Mouse (Mus musculus) hindbrain, embryonic 13.5 days (tissue): Measurements from ENCODE around the gene Zfp467. TPM values are rescaled to one million over a fixed set of nuclear protein-coding genes. Genes with fewer than 3 reads are reported as not detected.

Source experiments
- ATAC-seq: fragments of 200-750 bp; cut with Nextera tagmentation; 2 replicates; pipeline ENCODE4 v1.8.0; 2017; ENCODE audit warnings: moderate TSS enrichment; ENCODE audit not compliant: low FRiP score
- H3K27ac ChIP-seq: fragments of 300-500 bp; sonication (generic); 2 replicates; pipeline ENCODE4 v1.5.1; 2015; ENCODE audit warnings: inconsistent platforms, mild to moderate bottlenecking, moderate library complexity
- H3K27me3 ChIP-seq: fragments of 300-500 bp; sonication (generic); 2 replicates; pipeline ENCODE4 v1.6.1; 2015; ENCODE audit warnings: mild to moderate bottlenecking, inconsistent platforms
- H3K36me3 ChIP-seq: fragments of 300-500 bp; sonication (generic); 2 replicates; pipeline ENCODE4 v1.6.1; 2015; ENCODE audit warnings: mild to moderate bottlenecking, inconsistent platforms
- H3K4me1 ChIP-seq: fragments of 300-500 bp; sonication (generic); replicated peaks from 2 replicates; pipeline ENCODE4 v1.6.1; 2015; ENCODE audit warnings: inconsistent platforms
- H3K4me2 ChIP-seq: fragments of 300-500 bp; sonication (generic); 2 replicates; pipeline ENCODE4 v1.6.1; 2015; ENCODE audit warnings: inconsistent platforms, mild to moderate bottlenecking, moderate library complexity
- H3K4me3 ChIP-seq: fragments of 300-500 bp; sonication (generic); 2 replicates; pipeline ENCODE4 v1.5.1; 2015; ENCODE audit warnings: mild to moderate bottlenecking, inconsistent platforms
- H3K9ac ChIP-seq: fragments of 300-500 bp; sonication (generic); 2 replicates; pipeline ENCODE4 v1.6.1; 2015; ENCODE audit warnings: mild to moderate bottlenecking, inconsistent platforms
- H3K9me3 ChIP-seq: fragments of 300-500 bp; sonication (generic); 2 replicates; pipeline ENCODE4 v1.6.1; 2016; ENCODE audit warnings: inconsistent platforms
- WGBS: fragments of 180-500 bp; shearing (Covaris S2); methylation state at CpG from one replicate; pipeline ENCODE4 v1.1.7; 2015; 5-methylcytosine and 5-hydroxymethylcytosine counted together
- polyA plus RNA-seq: library from polyadenylated mRNA; unstranded; fragments of >200 nt; fragmentation: Nextera tagmentation; extraction: Ambion mirVana; gene quantifications from 2 replicates; pipeline ENCODE4 v1.2.1, GENCODE M21; 2015

Zfp467 gene
- polyA plus RNA-seq, 1 experiment from 2014 or later: 22.0 TPM

DNA sequence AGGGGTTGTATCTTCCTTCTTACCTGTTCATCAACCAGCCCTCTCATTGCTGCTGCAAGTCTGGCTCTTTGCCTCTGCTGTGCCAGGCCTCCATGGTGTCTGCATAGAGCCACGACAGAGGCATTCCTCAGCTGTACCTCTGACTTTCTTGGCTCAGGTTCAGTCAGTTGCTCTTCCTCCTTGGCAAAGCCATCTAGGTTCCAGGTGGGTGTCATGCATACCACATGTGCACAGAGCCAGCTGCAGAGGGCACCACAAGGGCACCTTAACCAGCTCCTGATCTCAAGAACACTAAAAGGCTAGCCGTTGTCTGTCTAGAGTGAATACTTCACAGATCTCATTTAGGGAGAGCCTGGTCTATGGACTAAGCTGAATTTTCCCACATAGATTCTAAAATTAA lies 29.1 kb downstream of the Zfp467 start:
- Histone ChIP-seq H3K4me2 (no peak overlapping the region), H3K9me3 (no peaks in the 10 kb centered on the region), H3K27me3 (no peaks in the 10 kb centered on the region), H3K27ac (no peak overlapping the region), H3K9ac (peak overlapping the region; percentile 29; the same call in 1 of the 2 replicates), H3K36me3 (peaks cover 76% of the 10 kb centered on the region), H3K4me3 (no peak overlapping the region), H3K4me1 (peaks cover 8% of the 10 kb centered on the region; the same call in 1 of the 2 replicates)
- 88% methylated on average over 2 of the region's 2 CpGs for WGBS
- ATAC-seq: no peak

DNA sequence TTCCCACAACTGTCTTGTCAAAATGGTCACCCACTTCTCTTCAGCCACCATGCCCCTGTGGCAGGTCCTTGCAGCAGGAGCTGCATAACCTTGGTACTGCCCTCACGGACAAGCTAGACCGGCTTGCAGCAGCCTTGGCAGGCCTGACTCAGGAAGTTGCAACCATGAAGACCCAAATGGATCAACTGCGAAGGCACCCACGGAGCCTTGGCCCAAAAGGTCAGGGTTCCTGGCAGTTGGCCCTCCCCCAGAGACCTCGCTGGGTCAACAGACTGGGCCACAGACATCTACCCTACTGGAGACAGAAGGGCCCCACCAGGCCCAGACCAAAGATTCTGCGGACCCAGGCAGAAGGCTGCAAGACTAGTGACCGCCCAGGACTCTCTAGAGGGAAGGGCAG lies 30.0 kb downstream of the Zfp467 start:
- H3K27me3 ChIP-seq: no peaks in the 10 kb centered on the region
- no peak overlapping the region for H3K4me3 ChIP-seq
- H3K4me2 ChIP-seq: no peak overlapping the region
- ATAC-seq: no peak
- H3K9me3 ChIP-seq: no peaks in the 10 kb centered on the region
- H3K36me3 ChIP-seq: peaks cover 84% of the 10 kb centered on the region
- H3K27ac ChIP-seq: no peak overlapping the region
- WGBS: 92% methylated on average over 7 of the region's 7 CpGs
- no peak overlapping the region for H3K9ac ChIP-seq
- peaks cover 4% of the 10 kb centered on the region; the same call in 1 of the 2 replicates for H3K4me1 ChIP-seq

DNA sequence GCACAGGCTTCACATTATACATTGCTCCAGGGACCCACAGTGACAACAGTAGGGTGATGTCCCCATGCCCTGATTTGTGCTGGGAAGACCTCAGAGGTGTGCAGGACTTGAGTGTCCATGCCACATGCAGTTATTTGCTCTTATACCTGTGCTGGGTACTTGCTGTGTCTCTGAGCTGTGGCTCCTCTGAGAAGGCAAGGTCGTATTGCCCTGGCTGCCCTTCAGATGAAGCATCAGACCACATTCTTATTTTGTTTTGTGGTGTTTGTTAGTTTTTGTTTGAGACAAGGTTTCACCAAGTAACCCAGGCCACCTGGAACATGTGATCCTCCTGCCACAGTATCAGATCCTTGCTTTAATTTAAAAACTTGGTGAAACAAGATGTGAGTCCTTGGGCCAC lies 30.7 kb downstream of the Zfp467 start:
- H3K27ac ChIP-seq: no peak overlapping the region
- no peak for ATAC-seq
- H3K9ac ChIP-seq: no peak overlapping the region
- H3K27me3 ChIP-seq: no peaks in the 10 kb centered on the region
- H3K9me3 ChIP-seq: no peaks in the 10 kb centered on the region
- no peaks in the 10 kb centered on the region for H3K4me1 ChIP-seq
- H3K4me3 ChIP-seq: no peak overlapping the region
- H3K36me3 ChIP-seq: peaks cover 92% of the 10 kb centered on the region
- 94% methylated on average over 1 of the region's 1 CpGs for WGBS
- no peak overlapping the region for H3K4me2 ChIP-seq

DNA sequence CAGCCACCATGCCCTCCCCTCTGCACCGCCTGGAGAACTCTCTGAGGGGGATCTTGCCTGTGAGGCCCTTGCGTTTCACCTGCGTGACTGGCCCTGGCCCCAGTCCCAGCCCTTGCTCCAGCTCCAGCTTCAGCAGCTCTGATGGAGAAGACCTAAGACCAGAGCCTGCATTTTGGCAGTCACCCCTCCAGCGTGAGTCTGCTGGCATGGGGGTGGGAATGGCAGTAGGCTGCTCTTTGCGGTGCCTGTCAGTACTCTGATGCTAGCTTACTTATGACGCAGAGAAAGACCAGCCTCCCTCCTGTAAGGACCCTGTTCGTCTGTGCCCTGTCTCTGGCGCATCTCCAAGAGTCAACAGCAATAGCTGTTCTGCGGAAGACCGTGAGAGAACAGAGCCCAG lies 32.5 kb downstream of the Zfp467 start:
- no peaks in the 10 kb centered on the region for H3K9me3 ChIP-seq
- H3K4me2 ChIP-seq: no peak overlapping the region
- H3K9ac ChIP-seq: no peak overlapping the region
- no peaks in the 10 kb centered on the region for H3K4me1 ChIP-seq
- 87% methylated on average over 10 of the region's 10 CpGs for whole genome bisulfite sequencing
- no peaks in the 10 kb centered on the region for H3K27me3 ChIP-seq
- peaks cover 100% of the 10 kb centered on the region for H3K36me3 ChIP-seq
- H3K27ac ChIP-seq: no peak overlapping the region
- ATAC-seq: no peak
- no peak overlapping the region for H3K4me3 ChIP-seq

DNA sequence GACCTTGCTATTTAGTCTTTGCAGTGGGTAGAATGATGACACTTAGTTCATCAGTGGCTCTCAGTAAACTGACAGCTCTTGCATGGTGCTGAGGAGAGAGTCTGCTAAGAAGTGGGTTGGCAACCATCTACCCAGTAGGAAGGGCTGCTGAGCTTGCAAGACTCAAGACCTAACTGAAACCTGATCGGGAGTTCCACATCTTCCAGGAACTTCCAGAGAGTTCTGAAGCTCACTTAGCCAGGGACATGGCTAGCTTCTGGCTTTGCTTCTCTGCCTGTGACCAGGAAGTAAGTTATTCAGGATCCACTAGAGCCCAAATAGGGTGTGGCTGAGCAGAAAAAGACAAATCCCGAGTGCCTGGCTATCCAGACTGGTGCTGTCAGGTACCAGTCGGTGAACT lies 33.0 kb downstream of the Zfp467 start:
- Histone ChIP-seq H3K9ac (no peak overlapping the region), H3K4me3 (no peak overlapping the region), H3K4me1 (no peaks in the 10 kb centered on the region), H3K27ac (no peak overlapping the region), H3K4me2 (no peak overlapping the region), H3K27me3 (no peaks in the 10 kb centered on the region), H3K36me3 (peaks cover 100% of the 10 kb centered on the region), H3K9me3 (no peaks in the 10 kb centered on the region)
- no peak for ATAC-seq
- 91% methylated on average over 3 of the region's 3 CpGs for WGBS

DNA sequence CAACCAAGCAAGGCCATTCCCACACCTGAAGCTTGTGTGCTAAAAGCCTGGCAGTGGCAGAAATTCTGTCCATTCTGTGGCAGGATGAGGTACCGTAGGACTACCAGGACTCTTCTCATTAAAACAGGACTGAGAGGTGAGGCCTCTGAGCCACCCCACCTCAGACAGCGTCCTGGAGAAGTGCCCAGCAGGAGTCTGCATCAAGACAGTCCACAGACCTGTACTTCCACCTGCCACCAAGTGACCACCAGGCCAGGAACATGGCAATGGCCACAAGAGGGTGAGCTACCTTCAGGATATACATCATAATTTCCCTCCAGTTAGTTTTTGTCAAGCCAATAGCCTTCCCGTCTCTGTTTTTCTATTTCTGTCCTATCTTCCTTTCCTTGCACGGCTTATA lies 33.5 kb downstream of the Zfp467 start:
- no peak overlapping the region for H3K4me3 ChIP-seq
- peaks cover 100% of the 10 kb centered on the region for H3K36me3 ChIP-seq
- no peak for ATAC-seq
- 94% methylated on average over 4 of the region's 4 CpGs for WGBS
- no peaks in the 10 kb centered on the region for H3K4me1 ChIP-seq
- H3K27ac ChIP-seq: no peak overlapping the region
- no peaks in the 10 kb centered on the region for H3K9me3 ChIP-seq
- no peaks in the 10 kb centered on the region for H3K27me3 ChIP-seq
- H3K4me2 ChIP-seq: no peak overlapping the region
- H3K9ac ChIP-seq: no peak overlapping the region

DNA sequence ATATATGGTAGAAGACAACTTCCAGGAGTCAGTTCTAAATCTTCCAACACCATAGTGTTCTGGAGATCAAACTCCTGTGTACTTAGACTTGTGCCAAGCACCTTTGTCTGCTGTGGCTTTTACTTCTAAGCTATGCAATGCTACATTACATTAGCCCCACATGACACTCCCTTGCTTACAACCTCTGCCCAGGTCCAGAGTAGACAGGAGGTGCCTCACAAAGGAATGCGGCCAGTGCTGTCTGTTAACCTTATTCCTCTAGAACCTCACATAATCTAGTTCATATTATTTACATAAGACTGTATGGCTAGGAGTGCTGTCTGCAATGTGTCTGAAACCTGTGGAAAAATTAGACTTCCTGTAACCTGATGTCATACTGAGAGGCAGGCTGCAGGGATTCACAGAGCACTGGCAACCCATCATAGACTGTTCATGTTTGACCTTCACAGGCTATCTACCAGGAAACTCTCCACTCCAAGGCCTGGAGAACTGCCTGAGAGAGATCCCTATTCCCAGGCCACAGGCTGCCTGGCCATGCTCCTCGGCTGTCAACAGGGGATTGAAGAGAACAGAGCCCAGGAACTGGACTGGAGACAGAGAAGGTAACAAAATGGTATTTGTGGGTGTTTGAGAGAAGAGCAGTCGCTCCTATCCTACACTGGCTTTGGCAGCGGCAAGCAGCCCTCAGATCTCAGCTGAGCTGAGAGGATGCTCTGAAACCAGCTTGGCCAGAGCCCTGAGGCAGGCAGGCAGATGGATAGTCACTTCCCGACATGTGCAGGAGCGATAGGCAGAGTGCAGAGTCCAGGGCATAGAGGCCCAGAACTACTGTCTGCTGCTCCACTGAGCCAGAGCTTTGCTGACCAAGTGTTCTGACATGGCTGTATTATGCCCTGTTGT lies 34.2 kb downstream of the Zfp467 start:
- Histone ChIP-seq H3K4me2 (no peak overlapping the region), H3K4me3 (no peak overlapping the region), H3K9ac (no peak overlapping the region), H3K4me1 (no peaks in the 10 kb centered on the region), H3K27me3 (no peaks in the 10 kb centered on the region), H3K9me3 (no peaks in the 10 kb centered on the region), H3K36me3 (peaks cover 100% of the 10 kb centered on the region), H3K27ac (no peak overlapping the region)
- ATAC-seq: no peak
- 98% methylated on average over 6 of the region's 6 CpGs for WGBS

DNA sequence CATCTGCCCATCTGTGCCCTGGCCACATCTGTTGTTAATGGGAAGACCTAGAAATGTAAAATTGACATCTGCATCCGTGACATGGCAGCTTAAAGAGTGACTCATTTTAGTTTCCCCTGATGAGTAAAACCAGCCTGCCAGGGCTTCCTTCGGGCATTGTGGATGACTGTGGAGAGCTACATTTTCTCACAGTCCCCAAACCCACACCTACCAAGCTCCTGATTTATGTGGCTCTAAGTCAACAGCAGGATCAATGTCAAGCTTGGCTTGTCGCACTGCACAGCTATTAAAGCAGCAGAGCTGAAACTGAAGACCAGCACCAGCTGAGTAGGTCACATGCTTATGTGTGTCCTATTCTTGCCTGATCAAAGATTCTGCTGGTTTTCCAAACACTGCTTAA lies 35.1 kb downstream of the Zfp467 start:
- no peak overlapping the region for H3K9ac ChIP-seq
- H3K9me3 ChIP-seq: no peaks in the 10 kb centered on the region
- WGBS: 88% methylated on average over 3 of the region's 3 CpGs
- H3K27me3 ChIP-seq: no peaks in the 10 kb centered on the region
- H3K36me3 ChIP-seq: peaks cover 100% of the 10 kb centered on the region
- H3K4me2 ChIP-seq: no peak overlapping the region
- no peak overlapping the region for H3K27ac ChIP-seq
- no peak overlapping the region for H3K4me3 ChIP-seq
- no peaks in the 10 kb centered on the region for H3K4me1 ChIP-seq
- no peak for ATAC-seq

DNA sequence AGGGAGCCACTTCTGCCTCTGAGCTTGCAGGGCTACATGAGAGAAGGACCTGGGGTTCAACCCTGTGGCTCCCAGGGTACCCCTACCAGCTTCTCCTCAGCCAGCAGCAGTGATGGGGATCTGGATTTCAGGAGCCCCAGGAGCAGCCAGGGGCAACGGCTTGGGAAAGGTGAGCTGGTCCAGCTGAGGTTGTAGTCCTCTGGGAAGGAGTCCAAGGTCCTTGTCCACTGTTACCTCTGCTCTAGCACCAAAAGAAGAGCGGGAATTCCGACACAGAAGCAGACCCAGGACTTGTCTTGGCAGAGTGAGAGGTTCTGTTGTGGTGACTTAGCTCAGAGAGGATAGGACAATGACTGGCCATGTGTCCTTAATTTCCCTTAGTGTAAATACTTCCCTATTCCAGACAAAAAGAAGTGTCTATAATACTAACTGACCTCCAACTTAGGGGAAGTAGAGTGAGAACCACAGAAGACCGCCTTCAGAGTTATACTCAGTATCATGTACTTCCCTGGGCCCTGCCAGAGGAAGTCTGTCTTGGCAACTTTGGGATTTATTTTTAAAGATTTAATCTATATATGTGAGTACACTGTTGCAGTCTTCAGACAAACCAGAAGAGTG lies 35.8 kb downstream of the Zfp467 start:
- 99% methylated on average over 4 of the region's 4 CpGs for WGBS
- no peak for ATAC-seq
- no peak overlapping the region for H3K4me3 ChIP-seq

DNA sequence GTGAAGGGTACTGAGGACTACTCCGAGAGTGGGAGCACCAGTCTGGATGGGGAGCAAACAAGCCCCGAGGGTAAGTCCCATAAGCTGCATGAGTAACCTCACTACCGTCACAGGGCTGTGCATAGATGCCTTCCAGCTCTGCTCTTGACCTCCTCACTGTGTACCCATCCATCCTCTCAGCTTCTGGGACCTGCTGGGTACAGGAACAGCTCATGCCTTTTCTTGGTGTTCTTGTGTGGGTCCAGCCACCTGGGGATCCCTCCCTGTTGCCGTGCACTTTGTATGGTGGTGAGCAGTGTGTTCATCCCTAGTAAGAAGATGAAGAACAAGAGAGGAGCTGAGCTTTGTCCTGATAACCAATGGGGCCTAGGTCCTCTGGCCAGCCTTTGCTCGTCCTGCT lies 41.6 kb downstream of the Zfp467 start:
- H3K27me3 ChIP-seq: no peaks in the 10 kb centered on the region
- no peak for ATAC-seq
- no peak overlapping the region for H3K4me3 ChIP-seq
- H3K36me3 ChIP-seq: peaks cover 58% of the 10 kb centered on the region
- WGBS: 95% methylated on average over 5 of the region's 5 CpGs
- H3K27ac ChIP-seq: no peak overlapping the region
- H3K9me3 ChIP-seq: no peaks in the 10 kb centered on the region
- peaks cover 17% of the 10 kb centered on the region; the same call in 1 of the 2 replicates for H3K4me1 ChIP-seq
- H3K4me2 ChIP-seq: no peak overlapping the region
- no peak overlapping the region for H3K9ac ChIP-seq

More for the DNA sequence above, 35.8 kb downstream of the Zfp467 start:
- H3K27ac ChIP-seq: no peak overlapping the region
- H3K27me3 ChIP-seq: no peaks in the 10 kb centered on the region
- H3K4me1 ChIP-seq: no peaks in the 10 kb centered on the region
- H3K9me3 ChIP-seq: no peaks in the 10 kb centered on the region
- H3K4me2 ChIP-seq: no peak overlapping the region
- no peak overlapping the region for H3K9ac ChIP-seq
- peaks cover 100% of the 10 kb centered on the region for H3K36me3 ChIP-seq

DNA sequence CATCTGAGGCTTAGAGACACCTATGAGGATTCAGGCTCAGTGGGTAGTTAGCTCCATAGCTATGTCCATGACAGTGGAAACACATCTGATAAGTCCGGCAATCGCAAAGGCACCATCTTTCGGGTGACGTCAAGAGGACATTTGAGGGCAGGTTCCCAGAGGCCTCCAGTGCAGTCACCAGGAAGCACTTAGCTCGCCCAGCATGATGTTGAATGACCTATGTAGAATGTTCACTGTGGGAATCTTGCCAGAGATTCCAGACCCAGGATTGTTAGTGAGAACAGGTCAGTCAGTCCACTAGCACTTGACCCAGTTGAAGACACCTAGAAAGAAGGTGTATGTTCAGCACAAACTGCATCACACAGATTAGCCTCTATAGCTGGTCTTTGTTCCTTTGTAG lies 45.7 kb downstream of the Zfp467 start:
- Histone ChIP-seq H3K4me3 (no peak overlapping the region), H3K9me3 (no peaks in the 10 kb centered on the region), H3K4me2 (no peak overlapping the region), H3K27me3 (no peaks in the 10 kb centered on the region), H3K27ac (no peak overlapping the region), H3K36me3 (peaks cover 17% of the 10 kb centered on the region), H3K4me1 (peaks cover 42% of the 10 kb centered on the region), H3K9ac (no peak overlapping the region)
- WGBS: 92% methylated on average over 5 of the region's 5 CpGs
- ATAC-seq: no peak

DNA sequence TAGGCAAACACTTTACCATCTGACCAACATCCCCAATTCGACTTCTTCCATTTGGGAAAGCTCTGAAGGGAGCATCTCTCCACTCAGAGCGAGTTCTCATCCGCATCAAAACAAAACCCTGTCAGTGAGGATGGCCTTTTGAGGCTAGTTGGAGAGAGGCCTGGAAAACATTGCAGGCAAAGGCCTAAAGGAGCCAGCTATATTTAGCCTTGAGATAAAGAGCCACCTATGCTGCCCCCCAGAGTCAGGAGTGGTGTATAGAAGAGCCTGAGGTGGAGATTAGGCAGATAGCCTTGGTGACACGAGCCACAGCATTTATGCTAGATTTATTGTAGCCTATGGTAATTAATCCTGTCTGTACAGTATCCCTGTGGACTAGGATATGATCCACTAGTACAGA lies 48.3 kb downstream of the Zfp467 start:
- no peak overlapping the region for H3K27ac ChIP-seq
- peaks cover 44% of the 10 kb centered on the region for H3K4me1 ChIP-seq
- 0 out of 2 replicates have a peak, but pooled peaks cover 5% of the 10 kb centered on the region for H3K27me3 ChIP-seq
- H3K9me3 ChIP-seq: no peaks in the 10 kb centered on the region
- 59% methylated on average over 4 of the region's 4 CpGs for WGBS
- H3K36me3 ChIP-seq: no peaks in the 10 kb centered on the region
- H3K9ac ChIP-seq: peak overlapping the region; percentile 86
- ATAC-seq: no peak
- 0 out of 2 replicates have a peak overlapping the region, but pooled peaks have one; percentile 66 for H3K4me2 ChIP-seq
- H3K4me3 ChIP-seq: no peak overlapping the region
